Mouse (Mus musculus) lung, postnatal 0 days (tissue): ENCODE measurements around the gene Nfe2l2. TPM values are rescaled to one million over a fixed set of nuclear protein-coding genes. Genes with fewer than 3 reads are reported as not detected.
A peak's percentile ranks its signal among the peaks of the same experiment; 100 is the strongest.

Experiments used
- ATAC-seq: fragments of 200-750 bp; cut with Nextera tagmentation; 2 replicates; pipeline ENCODE4 v1.8.0; 2017; ENCODE audit warnings: moderate library complexity
- DNase-seq: peaks from one replicate; pipeline ENCODE4 v3.0.0-alpha.2; 2016; ENCODE audit warnings: low spot score
- H3K27ac ChIP-seq: fragments of 300-500 bp; sonication (generic); 2 replicates; pipeline ENCODE4 v1.5.1; 2014; ENCODE audit warnings: antibody characterized with exemption, mild to moderate bottlenecking, low read length, mixed read lengths
- H3K27me3 ChIP-seq: fragments of 300-500 bp; sonication (generic); replicated peaks from 2 replicates; pipeline ENCODE4 v1.6.1; 2014; ENCODE audit warnings: low read length, mixed read lengths; ENCODE audit not compliant: insufficient read depth
- H3K36me3 ChIP-seq: fragments of 300-500 bp; sonication (generic); 2 replicates; pipeline ENCODE4 v1.6.1; 2014; ENCODE audit warnings: low read length, mixed read lengths; ENCODE audit not compliant: insufficient read depth
- H3K4me1 ChIP-seq: fragments of 300-500 bp; sonication (generic); 2 replicates; pipeline ENCODE4 v1.6.1; 2014; ENCODE audit warnings: antibody characterized with exemption, low read depth, low read length, mixed read lengths; ENCODE audit not compliant: insufficient read depth
- H3K4me2 ChIP-seq: fragments of 300-500 bp; sonication (generic); replicated peaks from 2 replicates; pipeline ENCODE4 v1.6.1; 2014; ENCODE audit warnings: low read depth, mild to moderate bottlenecking, low read length, moderate library complexity, mixed read lengths
- H3K4me3 ChIP-seq: fragments of 300-500 bp; sonication (generic); 2 replicates; pipeline ENCODE4 v1.5.1; 2014; ENCODE audit warnings: low read depth, low read length
- H3K9ac ChIP-seq: fragments of 300-500 bp; sonication (generic); replicated peaks from 2 replicates; pipeline ENCODE4 v1.6.1; 2014; ENCODE audit warnings: low read depth, mild to moderate bottlenecking
- H3K9me3 ChIP-seq: fragments of 300-500 bp; sonication (generic); 2 replicates; pipeline ENCODE4 v1.6.1; 2016; ENCODE audit warnings: low read length, mixed read lengths
- CTCF ChIP-seq: IDR thresholded peaks from 2 replicates; pipeline ENCODE4 v1.5.1; 2016; ENCODE audit warnings: antibody characterized with exemption, mild to moderate bottlenecking
- EP300 ChIP-seq: IDR thresholded peaks from 2 replicates; pipeline ENCODE4 v1.6.1; 2016; ENCODE audit warnings: antibody characterized with exemption, mild to moderate bottlenecking, control low read depth
- whole genome bisulfite sequencing: fragments of 180-500 bp; shearing (Covaris S2); extraction: QIAGEN DNeasy Blood & Tissue Kit; methylation state at CpG from one replicate; pipeline ENCODE4 v1.1.7; 2014; 5-methylcytosine and 5-hydroxymethylcytosine counted together
- microRNA-seq: library from miRNA; unstranded; fragments of <30 nt; microRNA quantifications from one replicate; pipeline ENCODE4, GENCODE M21; 2016
- polyA plus RNA-seq: library from polyadenylated mRNA; unstranded; fragments of >200 nt; fragmentation: Nextera tagmentation; extraction: Ambion mirVana; gene quantifications from 2 replicates; pipeline ENCODE4 v1.2.1, GENCODE M21; 2015

The Nfe2l2 gene
- polyA plus RNA-seq, 1 experiment from 2014 or later = 116 TPM

GRCm38 (mm10) chr2:75632043-75632442 is 72.4 kb downstream of the Nfe2l2 start:
- Histone ChIP-seq H3K9ac (no peak overlapping the region), H3K9me3 (no peaks in the 10 kb centered on the region), H3K4me3 (no peak overlapping the region), H3K27me3 (no peaks in the 10 kb centered on the region), H3K27ac (no peak overlapping the region), H3K4me1 (no peaks in the 10 kb centered on the region), H3K4me2 (peak overlapping the region; percentile 27; the same call in 1 of the 2 replicates), H3K36me3 (no peaks in the 10 kb centered on the region)
- TF ChIP-seq CTCF = no peak
- no peak for TF ChIP-seq EP300
- no peak for DNase-seq
- ATAC-seq = no peak
- 65% methylated on average over 6 of the region's 6 CpGs for WGBS

GRCm38 (mm10) chr2:75631421-75631820 is 73.0 kb downstream of the Nfe2l2 start:
- DNase-seq (peak; percentile 5), ATAC-seq (no peak)

GRCm38 (mm10) chr2:75628487-75628886 is 76.0 kb downstream of the Nfe2l2 start:
- Histone ChIP-seq H3K4me3 (no peak overlapping the region), H3K27me3 (no peaks in the 10 kb centered on the region), H3K36me3 (no peaks in the 10 kb centered on the region), H3K4me1 (no peaks in the 10 kb centered on the region), H3K9me3 (no peaks in the 10 kb centered on the region), H3K4me2 (no peak overlapping the region), H3K27ac (no peak overlapping the region), H3K9ac (no peak overlapping the region)
- DNase-seq (no peak), ATAC-seq (no peak)
- TF ChIP-seq CTCF (no peak), EP300 (no peak)
- WGBS = 95% methylated on average over 8 of the region's 8 CpGs

More at GRCm38 (mm10) chr2:75631421-75631820, 73.0 kb downstream of the Nfe2l2 start:
- WGBS = 60% methylated on average over 6 of the region's 6 CpGs
- no peak for TF ChIP-seq CTCF
- no peak for TF ChIP-seq EP300
- H3K4me3 ChIP-seq = no peak overlapping the region
- no peaks in the 10 kb centered on the region for H3K9me3 ChIP-seq
- no peak overlapping the region for H3K4me2 ChIP-seq
- H3K27me3 ChIP-seq = no peaks in the 10 kb centered on the region
- H3K9ac ChIP-seq = no peak overlapping the region
- no peaks in the 10 kb centered on the region for H3K4me1 ChIP-seq
- H3K36me3 ChIP-seq = no peaks in the 10 kb centered on the region
- no peak overlapping the region for H3K27ac ChIP-seq

- TF ChIP-seq EP300 (peak; percentile 50; the same call in 1 of the 2 replicates), CTCF (no peak)
- Histone ChIP-seq H3K4me3 (no peak overlapping the region), H3K4me1 (no peaks in the 10 kb centered on the region), H3K36me3 (no peaks in the 10 kb centered on the region), H3K27me3 (no peaks in the 10 kb centered on the region), H3K9me3 (no peaks in the 10 kb centered on the region), H3K4me2 (no peak overlapping the region), H3K9ac (no peak overlapping the region), H3K27ac (no peak overlapping the region)
- peak; percentile 83 for ATAC-seq
- peak; percentile 78 for DNase-seq
- WGBS = 50% methylated on average over 6 of the region's 6 CpGs
Measured at GRCm38 (mm10) chr2:75626597-75627440, 77.6 kb downstream of the Nfe2l2 start.

Small RNA genes lying within 50 kb of the gene (microRNA-seq; reads per million reads assigned to microRNA genes)
- gene Gm24574 = not detected

Other genes with a start within 250 kb of the Nfe2l2 start
- gene Hnrnpa3, start 45.4 kb downstream of the Nfe2l2 start, polyA plus RNA-seq = 114 and 129 TPM in 2 replicates
- gene Agps, start 127.5 kb upstream of the Nfe2l2 start, polyA plus RNA-seq = 14.2 and 16.4 TPM in 2 replicates
- gene Ttc30b, start 233.9 kb upstream of the Nfe2l2 start, polyA plus RNA-seq = 17.9 and 18.6 TPM in 2 replicates